Mouse (Mus musculus) spleen, adult 18-20 months (tissue): ENCODE results near the gene Zfp777.

Experiments
- DNase-seq, 2 experiments: peaks; one replicate each; pipeline ENCODE4 v3.0.0; 2022; ENCODE audit warnings: mixed read lengths in 2 of 2

The Zfp777 gene

DNA sequence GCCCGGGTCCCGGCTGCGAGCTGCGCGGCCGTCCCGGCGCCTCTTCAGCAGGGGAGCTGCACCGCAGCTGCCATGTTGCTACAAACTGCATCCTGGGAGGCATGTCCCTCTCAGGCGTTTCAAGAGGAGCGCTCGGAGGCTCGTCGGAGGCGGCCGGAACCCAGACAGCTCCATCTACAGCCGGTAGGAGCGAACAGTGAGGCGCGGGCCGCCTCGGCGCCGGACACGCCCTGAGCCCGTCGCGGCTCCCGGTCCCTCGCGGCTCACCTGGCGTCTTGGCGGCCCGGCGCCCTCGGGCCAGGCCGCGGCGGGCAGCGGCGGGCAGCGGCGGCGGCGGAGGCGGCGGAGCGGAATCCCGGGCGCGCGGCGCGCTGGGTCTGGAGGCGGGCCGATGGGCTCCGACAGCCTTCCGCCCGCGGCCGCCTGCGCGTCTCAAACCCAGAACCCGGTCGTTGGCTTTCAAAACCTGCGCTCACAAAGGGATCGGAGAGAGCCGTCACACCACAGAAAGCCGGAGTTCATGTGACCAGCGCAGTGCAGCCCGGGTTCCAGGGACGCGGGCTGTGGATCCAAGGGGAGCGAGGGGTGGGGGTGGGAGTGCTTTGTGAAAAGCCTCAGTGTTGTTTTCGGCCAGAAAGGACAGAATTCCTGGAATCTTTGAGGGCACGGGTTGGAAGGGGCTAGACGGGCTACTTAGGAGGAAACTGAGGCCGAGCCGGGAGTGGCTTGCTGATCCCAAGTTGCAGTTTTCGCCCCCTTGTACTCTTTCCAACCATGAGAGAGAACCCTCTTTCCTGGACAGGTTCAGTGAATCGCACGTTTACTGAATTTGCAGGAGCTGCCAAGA is at the start of gene Zfp777:
TSS of gene Zfp777 (minus strand) at position 486 of the 847 bp plus-strand sequence.
- peak; percentile 73 to 76 for DNase-seq

DNA sequence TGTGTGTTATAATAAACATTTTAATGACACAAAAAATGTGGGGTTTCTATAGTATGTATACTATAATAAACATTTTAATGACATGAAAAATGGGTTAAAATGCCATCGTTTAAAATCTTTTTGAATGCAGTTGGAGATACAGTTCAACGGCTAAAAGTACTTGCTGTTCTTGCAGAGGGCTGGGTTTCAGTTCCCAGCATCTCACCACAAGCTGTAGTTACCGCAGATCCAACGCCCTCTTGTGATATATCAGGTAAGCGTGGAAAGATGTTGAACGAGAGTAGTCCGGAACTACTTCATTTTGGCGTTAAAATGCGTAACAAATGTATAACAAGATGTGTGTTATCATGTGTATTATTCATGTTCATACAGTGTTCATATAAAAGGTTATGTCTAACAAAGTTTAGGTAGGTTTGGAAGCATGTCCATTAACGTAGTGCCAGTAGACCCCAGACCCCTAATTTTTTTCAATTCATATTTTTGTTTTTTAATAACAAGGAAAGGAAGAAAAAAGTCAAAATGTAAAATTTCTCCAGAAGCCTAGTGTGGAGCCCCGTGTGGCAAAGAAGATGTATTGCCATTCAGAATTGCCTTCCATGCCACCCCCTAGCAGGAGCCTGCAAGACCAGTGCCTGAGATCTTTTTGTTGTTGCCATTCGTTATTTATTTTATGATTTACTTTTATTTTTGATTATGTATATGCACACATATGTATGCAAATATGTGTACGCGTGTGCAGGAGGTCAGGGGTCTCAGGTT is 38.4 kb upstream of the Zfp777 start:
- no peak for DNase-seq

DNA sequence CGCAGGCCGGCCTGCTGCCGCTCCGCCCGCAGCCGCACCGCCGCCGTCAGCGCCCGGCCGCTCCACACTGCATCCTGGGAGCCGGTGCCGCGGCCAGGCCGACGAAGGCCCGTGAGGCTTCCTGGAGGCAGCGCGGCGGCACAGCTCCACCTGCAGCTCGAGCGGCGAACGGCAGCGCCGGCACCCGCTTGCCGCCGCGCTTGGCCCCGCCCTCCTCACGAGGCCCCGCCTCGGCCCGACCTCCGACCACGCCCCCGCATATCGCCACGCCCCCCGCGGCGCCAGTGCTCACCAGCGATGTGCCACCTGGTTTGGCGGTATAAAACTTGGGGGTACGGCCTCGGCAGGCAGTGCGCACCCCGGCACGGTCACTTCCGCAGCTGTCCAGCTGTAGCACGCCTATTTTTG is 37.8 kb upstream of the Zfp777 start, which contains the start of gene Zfp746:
TSS of gene Zfp746 (minus strand) at position 123 of the 408 bp plus-strand sequence.
- DNase-seq, result peak; percentile 89 to 96

GRCm38 (mm10) chr6:48085521-48086404 is 37.1 kb upstream of the Zfp777 start:
- peak; percentile 69 to 75 for DNase-seq

DNA sequence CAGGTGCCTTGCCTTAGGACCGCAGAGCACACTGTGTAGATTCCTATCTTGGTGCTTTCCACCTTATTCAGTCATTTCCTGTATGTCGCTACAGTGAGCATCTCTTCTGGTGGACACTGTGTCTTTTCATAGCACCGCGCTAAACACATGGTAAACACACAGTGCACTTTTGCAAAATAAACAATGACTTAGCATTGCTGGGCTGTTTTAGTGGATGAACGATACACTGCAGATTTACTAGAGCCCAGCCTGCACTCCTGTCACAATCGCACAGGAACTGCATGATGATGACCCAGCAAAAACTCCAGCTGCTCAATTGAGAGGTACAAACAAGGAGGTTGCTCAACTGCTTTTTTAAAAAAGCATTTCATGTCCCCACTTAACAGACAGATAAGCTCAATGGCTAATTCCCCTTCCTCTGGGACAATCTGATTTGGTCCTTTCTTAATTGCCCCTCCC is 35.1 kb upstream of the Zfp777 start:
- DNase-seq, result no peak

DNA sequence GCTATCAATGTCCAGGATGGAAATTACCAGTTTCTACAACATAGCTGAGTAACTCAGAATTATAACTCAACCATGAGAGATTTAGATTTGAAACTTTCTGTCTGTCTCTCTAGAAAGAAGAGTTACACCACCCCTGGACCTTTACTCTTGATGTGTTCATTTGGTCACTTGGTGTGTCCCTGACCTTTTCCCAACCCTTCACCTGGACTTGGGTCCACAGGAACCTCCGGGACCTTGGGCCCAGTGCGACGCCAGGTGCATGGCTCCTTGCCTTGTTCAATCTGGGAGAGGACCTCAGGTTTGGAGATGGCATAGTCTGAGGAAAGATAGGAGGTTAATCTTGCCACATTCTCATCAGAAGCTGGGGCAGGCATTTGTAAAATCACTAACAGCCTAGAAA is 33.2 kb upstream of the Zfp777 start:
- DNase-seq, result no peak

- no peak for DNase-seq
Measured at GRCm38 (mm10) chr6:48081021-48081420, 32.3 kb upstream of the Zfp777 start.

DNA sequence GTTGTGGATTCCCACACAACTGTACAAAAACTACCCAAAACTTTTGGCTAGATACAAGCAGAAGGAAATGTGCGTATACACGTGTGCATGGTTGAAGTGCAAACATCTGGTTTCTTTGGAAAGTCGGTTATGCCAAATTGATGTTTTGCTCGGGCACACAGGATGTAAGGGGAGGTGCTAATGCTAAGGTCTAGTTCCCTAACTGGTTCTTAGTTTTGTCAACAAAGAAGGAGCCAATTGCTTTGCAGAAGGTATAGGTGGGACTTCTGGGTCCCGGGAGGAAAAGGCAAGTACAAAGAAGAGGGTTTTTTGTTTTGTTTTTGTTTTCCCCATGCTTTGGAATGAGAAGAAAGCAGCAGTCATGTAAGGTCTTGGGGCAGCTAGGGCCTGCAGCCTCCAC is 24.6 kb upstream of the Zfp777 start:
- DNase-seq, result no peak

DNA sequence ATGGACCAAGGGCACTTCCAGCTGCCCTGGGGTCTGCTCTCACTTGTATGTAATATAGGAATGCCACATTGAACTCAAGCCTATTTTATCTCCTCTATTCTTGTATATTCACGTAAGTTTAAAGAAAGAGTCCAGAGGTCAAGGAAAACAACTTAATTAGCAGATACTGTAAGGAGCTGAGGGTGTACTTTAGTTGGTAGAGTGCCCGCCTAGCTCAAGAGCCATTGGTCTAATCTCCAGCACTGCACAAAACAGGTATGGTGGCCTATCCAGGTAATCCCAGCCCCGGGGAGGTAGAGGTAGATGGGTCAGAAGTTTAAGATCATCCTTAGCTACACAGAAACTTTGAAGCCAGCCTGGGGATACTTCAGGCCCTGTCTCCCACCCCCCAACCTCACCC is 18.8 kb upstream of the Zfp777 start:
- DNase-seq, result no peak

DNA sequence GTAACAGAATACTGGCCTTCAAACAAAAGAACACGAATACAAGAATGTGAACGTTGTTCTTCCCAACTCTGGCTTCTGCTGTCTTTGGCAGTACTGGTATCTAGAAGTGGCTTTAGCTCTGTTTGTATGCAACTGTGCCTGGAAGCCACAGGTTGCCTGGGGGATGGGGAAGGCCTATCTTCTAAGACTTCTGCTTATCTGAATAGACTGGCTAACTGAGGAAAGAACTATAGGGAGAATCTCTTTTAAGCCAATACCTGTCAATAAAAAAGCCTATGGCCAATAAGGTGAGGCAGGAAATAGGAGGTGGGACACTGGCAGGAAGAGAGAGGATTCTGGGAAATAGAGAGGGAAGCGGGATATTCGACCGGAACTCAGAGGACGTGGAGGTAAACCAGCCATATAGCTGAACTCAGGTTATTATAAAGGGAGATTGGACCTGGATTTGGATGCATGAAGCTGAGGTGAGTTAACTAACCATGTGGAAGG is 16.9 kb upstream of the Zfp777 start:
- DNase-seq, result no peak

GRCm38 (mm10) chr6:48064451-48064850 is 15.7 kb upstream of the Zfp777 start:
- no peak for DNase-seq

DNA sequence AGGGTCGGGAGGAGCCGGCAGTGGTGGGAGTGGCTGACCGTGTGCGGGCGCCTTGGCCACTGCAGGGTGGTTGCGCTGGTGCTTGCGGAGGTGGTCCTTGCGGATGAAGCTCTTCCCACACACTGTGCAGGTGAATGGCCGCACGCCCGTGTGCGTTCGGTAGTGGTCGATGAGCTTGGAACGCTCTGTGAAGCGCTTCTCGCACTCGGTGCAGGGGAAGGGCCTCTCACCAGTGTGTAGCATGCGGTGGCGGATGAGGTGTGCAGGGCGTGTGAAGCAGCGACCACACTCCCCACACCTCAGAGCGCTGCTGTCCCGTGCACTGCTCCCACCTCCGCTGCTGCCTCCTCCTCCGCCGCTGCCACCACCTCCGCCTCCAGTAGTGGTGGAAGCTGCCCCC is 15.2 kb upstream of the Zfp777 start:
- DNase-seq, result no peak

- no peak for DNase-seq
Measured at GRCm38 (mm10) chr6:48060895-48061294, 12.2 kb upstream of the Zfp777 start.

GRCm38 (mm10) chr6:48060421-48060820 is 11.7 kb upstream of the Zfp777 start:
- DNase-seq, result no peak

GRCm38 (mm10) chr6:48052136-48052535 is 3.4 kb upstream of the Zfp777 start:
- no peak for DNase-seq

DNA sequence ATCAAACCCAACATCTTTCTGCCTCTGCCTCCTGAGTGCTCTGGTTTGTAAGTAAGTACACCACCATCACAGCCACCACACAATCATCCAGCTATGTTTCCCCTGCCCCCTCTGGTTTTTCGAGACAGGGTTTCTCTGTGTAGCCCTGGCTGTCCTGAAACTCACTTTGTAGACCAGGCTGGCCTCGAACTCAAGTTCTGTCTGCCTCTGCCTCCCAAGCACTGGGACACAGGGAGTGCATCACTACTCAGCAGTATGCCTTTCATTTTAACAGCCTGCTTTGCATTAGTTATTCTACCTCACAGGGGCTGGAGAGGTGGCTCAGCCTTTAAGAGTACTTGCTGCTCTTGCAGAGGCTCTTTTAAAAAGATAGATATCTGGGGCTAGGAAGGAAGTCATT is 3.0 kb upstream of the Zfp777 start:
- DNase-seq, result no peak

DNA sequence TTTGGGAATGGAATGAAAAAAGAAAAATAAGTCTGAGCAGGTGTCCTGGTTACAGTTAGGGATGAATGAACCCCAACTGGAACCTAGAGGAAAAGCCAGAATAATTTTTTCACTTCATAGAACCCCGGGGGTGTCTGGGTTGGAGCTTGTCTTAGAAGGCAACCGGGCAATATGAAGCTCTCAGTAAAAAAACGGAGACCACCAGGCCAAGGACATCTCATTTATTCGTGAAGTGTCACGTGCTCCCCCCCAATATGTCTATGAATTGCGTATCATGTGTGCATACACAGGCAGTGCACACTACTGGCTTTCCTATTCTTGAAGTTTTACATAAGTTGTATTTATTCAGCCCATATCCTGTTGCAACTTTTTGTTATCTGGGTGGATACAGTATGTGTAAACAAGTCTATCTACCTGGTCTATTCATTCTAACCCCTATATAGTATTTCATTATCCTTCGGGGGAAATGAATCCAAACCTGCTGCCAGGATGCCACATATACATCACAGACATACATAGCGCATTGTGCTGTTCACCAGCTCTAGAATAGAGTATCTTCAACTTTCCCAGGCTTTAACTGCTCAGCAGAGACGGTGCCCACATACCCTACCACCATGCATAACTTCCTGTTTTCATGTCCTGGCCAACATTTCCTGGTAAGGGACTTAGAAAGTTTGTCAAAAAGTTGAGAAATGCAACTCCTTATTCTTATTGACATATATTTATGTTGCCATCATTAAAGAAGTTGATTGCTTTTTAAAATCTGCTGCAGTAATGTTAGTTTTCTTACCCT is 758 bp upstream of the Zfp777 start:
- DNase-seq, result no peak

- DNase-seq, result peak; percentile 30 to 43
Measured at GRCm38 (mm10) chr6:48047450-48048351, 1.0 kb downstream of the Zfp777 start.

- no peak for DNase-seq
Measured at GRCm38 (mm10) chr6:48047114-48047449, 1.6 kb downstream of the Zfp777 start.

DNA sequence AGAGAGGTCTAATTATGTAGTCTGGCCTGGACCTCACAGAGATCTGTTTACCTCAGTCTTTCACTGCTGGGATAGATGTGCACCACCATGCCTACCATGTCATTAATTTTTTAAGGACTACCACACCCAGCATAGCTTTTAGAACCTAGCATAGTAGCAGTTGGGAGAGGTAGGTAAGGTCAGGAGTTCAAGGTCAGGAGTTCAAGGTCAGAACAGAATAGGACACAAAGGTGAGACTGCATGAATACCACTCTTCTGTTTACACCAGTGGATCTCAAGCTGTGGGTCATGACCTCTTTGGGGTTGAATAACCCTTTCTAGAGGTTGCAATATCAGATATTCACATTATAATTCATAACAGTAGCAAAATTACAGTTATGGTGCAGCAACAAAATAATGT is 16.1 kb downstream of the Zfp777 start:
- DNase-seq, result no peak
